Mouse (Mus musculus) heart, embryonic 15.5 days (tissue): ENCODE measurements at regions not wholly inside any gene's neighbourhood (a gene's known extent, or its start where the extent isn't known, plus 50 kb on each side); places are given as distances from the start of the nearest gene placed in this dataset. TPM values are rescaled to one million over a fixed set of nuclear protein-coding genes. Genes with fewer than 3 reads are reported as not detected.

Experiments
- ATAC-seq: fragments of 200-750 bp; cut with Nextera tagmentation; replicated peaks from 2 replicates; pipeline ENCODE4 v1.8.0; 2017; ENCODE audit warnings: low read depth, moderate TSS enrichment; ENCODE audit not compliant: insufficient number of reproducible peaks, insufficient read depth, low FRiP score
- H3K27ac ChIP-seq: fragments of 300-500 bp; sonication (generic); 2 replicates; pipeline ENCODE4 v1.5.1; 2015; ENCODE audit warnings: mild to moderate bottlenecking, inconsistent platforms
- H3K27me3 ChIP-seq: fragments of 300-500 bp; sonication (generic); 2 replicates; pipeline ENCODE4 v1.6.1; 2015; ENCODE audit warnings: inconsistent platforms
- H3K36me3 ChIP-seq: fragments of 300-500 bp; sonication (generic); 2 replicates; pipeline ENCODE4 v1.6.1; 2015; ENCODE audit warnings: mild to moderate bottlenecking, inconsistent platforms
- H3K4me1 ChIP-seq: fragments of 300-500 bp; sonication (generic); replicated peaks from 2 replicates; pipeline ENCODE4 v1.6.1; 2015; ENCODE audit warnings: inconsistent platforms
- H3K4me2 ChIP-seq: fragments of 300-500 bp; sonication (generic); 2 replicates; pipeline ENCODE4 v1.6.1; 2015; ENCODE audit warnings: inconsistent platforms, mild to moderate bottlenecking, moderate library complexity
- H3K4me3 ChIP-seq: fragments of 300-500 bp; sonication (generic); 2 replicates; pipeline ENCODE4 v1.5.1; 2015; ENCODE audit warnings: mild to moderate bottlenecking, inconsistent platforms
- H3K9ac ChIP-seq: fragments of 300-500 bp; sonication (generic); 2 replicates; pipeline ENCODE4 v1.6.1; 2015; ENCODE audit warnings: mild to moderate bottlenecking, inconsistent platforms
- H3K9me3 ChIP-seq: fragments of 300-500 bp; sonication (generic); replicated peaks from 2 replicates; pipeline ENCODE4 v1.6.1; 2016; ENCODE audit warnings: inconsistent platforms
- WGBS: fragments of 180-500 bp; shearing (Covaris S2); methylation state at CpG from one replicate; pipeline ENCODE4 v1.1.7; 2015; ENCODE audit warnings: mixed read lengths; 5-methylcytosine and 5-hydroxymethylcytosine counted together
- microRNA-seq: library from miRNA; unstranded; fragments of <30 nt; microRNA quantifications from one replicate; pipeline ENCODE4, GENCODE M21; 2016

DNA sequence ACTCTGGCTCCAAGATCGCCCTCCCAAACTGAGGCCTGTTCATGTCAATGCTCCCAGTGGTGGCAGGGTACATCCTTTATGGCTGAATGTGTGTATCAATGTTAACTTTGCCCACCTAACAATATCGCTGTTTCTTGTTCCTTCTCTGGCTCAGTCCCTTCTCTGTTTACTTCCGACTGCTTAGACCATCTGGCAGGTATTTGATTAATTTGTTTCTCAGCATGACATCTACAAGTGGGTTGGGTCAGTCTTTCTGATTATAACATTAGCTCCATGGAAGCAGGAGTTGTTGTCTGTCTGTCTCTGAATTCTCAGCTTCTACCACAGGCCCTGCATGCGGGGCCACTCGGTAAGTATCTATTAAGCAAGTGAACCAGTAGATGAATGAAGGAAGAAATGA is 49.9 kb upstream of the Peli1 start:
- WGBS, result 80% methylated on average over 5 of the region's 5 CpGs
- Histone ChIP-seq H3K4me2 (no peak overlapping the region), H3K4me3 (no peak overlapping the region), H3K9ac (no peak overlapping the region), H3K27me3 (no peaks in the 10 kb centered on the region), H3K4me1 (peaks cover 13% of the 10 kb centered on the region), H3K36me3 (no peaks in the 10 kb centered on the region), H3K27ac (no peak overlapping the region), H3K9me3 (no peaks in the 10 kb centered on the region)
- no peak for ATAC-seq

Small RNAs in the stretch of these regions (microRNA-seq; reads per million reads assigned to microRNA genes)
- gene Gm23681, result not detected
